ENCODE assay signal across 9 mouse cellular contexts in genomic region chr17:34672246-34672792, GRCm38 (mm10). TPM values are rescaled to one million over a fixed set of nuclear protein-coding genes. Genes with fewer than 3 reads are reported as not detected.
DNase-seq lines count a peak whose midpoint lies in the region; ATAC-seq and TF ChIP-seq lines count a peak whose summit lies in the region.
"Had no signal": no experiment of that assay in that cellular context is flagged by ENCODE, and none has a peak within 500 bp of the region (broad histone marks: within the 10 kb centered on the region; RNA-seq: fewer than 3 reads in every experiment).

No protein-coding gene starts in this region.

- H3K4me3 ChIP-seq in lung, embryonic 16.5 days (ENCODE audit: low read length) = peak overlapping the region; percentile 40
- peak overlapping the region; percentile 28 for H3K4me3 ChIP-seq in forebrain, embryonic 14.5 days (ENCODE audit: low read depth, low read length)
- H3K4me3 ChIP-seq in limb, embryonic 10.5 days = peak overlapping the region; percentile 48
- H3K4me3 ChIP-seq in olfactory bulb, adult 2 months (ENCODE audit: insufficient read depth, low read depth, low read length) = 0 out of 2 replicates have a peak overlapping the region, but pooled peaks have one; percentile 25

- peaks cover 26% of the 10 kb centered on the region for H3K4me1 ChIP-seq in lung, embryonic 16.5 days (replicated peaks; ENCODE audit: control insufficient read depth, insufficient read depth, low read length)
- 0 out of 2 replicates have a peak, but pooled peaks cover 2% of the 10 kb centered on the region for H3K4me1 ChIP-seq in forebrain, embryonic 14.5 days (ENCODE audit: control insufficient read depth, insufficient read depth, low read length)
- peaks cover 19% of the 10 kb centered on the region for H3K4me1 ChIP-seq in limb, embryonic 10.5 days
- peaks cover 13% of the 10 kb centered on the region for H3K4me1 ChIP-seq in olfactory bulb, adult 2 months (ENCODE audit: control insufficient read depth, insufficient read depth, low read length)

- DNase-seq in lung, postnatal 10 days = no peak
- DNase-seq in forebrain, embryonic 14.5 days (ENCODE audit: low spot score) = no peak
- peak; percentile 49 for DNase-seq in limb, embryonic 10.5 days (ENCODE audit: low spot score)
- no peak for DNase-seq in adrenal gland, postnatal 14 days
- DNase-seq in thymus, postnatal 4 days = no peak
- DNase-seq: kidney, adult 9 months had no signal

- no peak overlapping the region; the same call in 1 of the 2 replicates for H3K9ac ChIP-seq in lung, embryonic 16.5 days (ENCODE audit: low read length)
- H3K9ac ChIP-seq in forebrain, embryonic 14.5 days (ENCODE audit: low read length) = peak overlapping the region; percentile 45

- 28% methylated on average over 49 of the region's 49 CpGs for WGBS in lung, embryonic 16.5 days
- WGBS in forebrain, embryonic 14.5 days = 35% methylated on average over 49 of the region's 49 CpGs
- WGBS in limb, embryonic 10.5 days = 36% methylated on average over 49 of the region's 49 CpGs
- WGBS in olfactory bulb, adult 2 months = 38% methylated on average over 49 of the region's 49 CpGs

- no peaks in the 10 kb centered on the region for H3K36me3 ChIP-seq in lung, embryonic 16.5 days (ENCODE audit: control insufficient read depth, insufficient read depth, low read length)
- H3K36me3 ChIP-seq in forebrain, embryonic 14.5 days (ENCODE audit: control insufficient read depth, insufficient read depth, low read length) = no peaks in the 10 kb centered on the region
- H3K36me3 ChIP-seq in limb, embryonic 10.5 days = no peaks in the 10 kb centered on the region

- TF ChIP-seq POLR2A in olfactory bulb, adult 2 months (IDR thresholded peaks at IDR 0.05; ENCODE audit: insufficient read depth, low read depth, low read length) = no peak

- no peak for TF ChIP-seq CTCF in olfactory bulb, adult 2 months (IDR thresholded peaks at IDR 0.05; ENCODE audit: insufficient read depth, low read depth, low read length)

- H3K4me2 ChIP-seq in lung, embryonic 16.5 days (ENCODE audit: low read depth, low read length) = peak overlapping the region; percentile 57; the same call in 1 of the 2 replicates
- H3K4me2 ChIP-seq in forebrain, embryonic 14.5 days (ENCODE audit: low read length) = peak overlapping the region; percentile 54

- H3K27ac ChIP-seq in lung, embryonic 16.5 days (ENCODE audit: low read length) = no peak overlapping the region
- H3K27ac ChIP-seq in forebrain, embryonic 14.5 days (ENCODE audit: low read depth, low read length) = no peak overlapping the region
- H3K27ac ChIP-seq in limb, embryonic 10.5 days = no peak overlapping the region
- no peak overlapping the region for H3K27ac ChIP-seq in olfactory bulb, adult 2 months (ENCODE audit: insufficient read depth, low read depth, low read length)

- no peak for ATAC-seq in lung, embryonic 16.5 days (ENCODE audit: low read depth)
- ATAC-seq in forebrain, embryonic 14.5 days = no peak

- H3K9me3 ChIP-seq in lung, embryonic 16.5 days (ENCODE audit: control insufficient read depth, low read length) = no peaks in the 10 kb centered on the region
- H3K9me3 ChIP-seq in forebrain, embryonic 14.5 days (replicated peaks; ENCODE audit: control insufficient read depth, low read length) = no peaks in the 10 kb centered on the region
- H3K9me3 ChIP-seq in limb, embryonic 10.5 days (replicated peaks) = no peaks in the 10 kb centered on the region

- H3K27me3 ChIP-seq in lung, embryonic 16.5 days (ENCODE audit: control insufficient read depth, insufficient read depth, low read depth, low read length) = peaks cover 54% of the 10 kb centered on the region
- H3K27me3 ChIP-seq in forebrain, embryonic 14.5 days (replicated peaks; ENCODE audit: control insufficient read depth, insufficient read depth, low read length) = peaks cover 42% of the 10 kb centered on the region
- peaks cover 91% of the 10 kb centered on the region for H3K27me3 ChIP-seq in limb, embryonic 10.5 days (ENCODE audit: low read depth, poor library complexity, severe bottlenecking)

RNA-seq across cellular contexts. Expression of gene Tnxb, which starts 2.0 kb away (rescaled TPM):
- polyA plus RNA-seq in lung, embryonic 16.5 days (2015; fragmentation: Nextera tagmentation; extraction: Ambion mirVana) = 0.62 and 1.1 TPM in 2 replicates
- 0.04 and 0.10 TPM in 2 replicates for polyA plus RNA-seq in forebrain, embryonic 14.5 days (2014; fragmentation: Nextera tagmentation; extraction: Ambion mirVana)
- not detected in 2 replicates for polyA plus RNA-seq in limb, embryonic 10.5 days (2016; fragmentation: Nextera tagmentation; extraction: Ambion mirVana)
- polyA plus RNA-seq in olfactory bulb, adult 2 months (2012; ENCODE audit: insufficient read depth, insufficient read length, low replicate concordance, missing spikeins) = not detected in 2 replicates
- 39.8 and 41.0 TPM in 2 replicates for total RNA-seq in adrenal gland, postnatal 14 days (2021)
- total RNA-seq: megakaryocyte progenitor cell, adult 5-6 weeks had no signal

RNA-seq across cellular contexts. Expression of gene Atf6b, which starts 25.4 kb away (rescaled TPM):
- polyA plus RNA-seq in lung, embryonic 16.5 days (2015; fragmentation: Nextera tagmentation; extraction: Ambion mirVana) = 77.5 and 80.0 TPM in 2 replicates
- polyA plus RNA-seq in forebrain, embryonic 14.5 days (2014; fragmentation: Nextera tagmentation; extraction: Ambion mirVana) = 75.0 and 90.9 TPM in 2 replicates
- polyA plus RNA-seq in limb, embryonic 10.5 days (2016; fragmentation: Nextera tagmentation; extraction: Ambion mirVana) = 101 TPM in 2 replicates
- polyA plus RNA-seq in olfactory bulb, adult 2 months (2012; ENCODE audit: insufficient read depth, insufficient read length, low replicate concordance, missing spikeins) = not detected in 2 replicates
- 43.5 and 52.1 TPM in 2 replicates for total RNA-seq in adrenal gland, postnatal 14 days (2021)

RNA-seq across cellular contexts. Expression of gene Fkbpl, which starts 27.8 kb away (rescaled TPM):
- polyA plus RNA-seq in lung, embryonic 16.5 days (2015; fragmentation: Nextera tagmentation; extraction: Ambion mirVana) = 15.2 and 17.5 TPM in 2 replicates
- polyA plus RNA-seq in forebrain, embryonic 14.5 days (2014; fragmentation: Nextera tagmentation; extraction: Ambion mirVana) = 12.6 and 14.9 TPM in 2 replicates
- polyA plus RNA-seq in limb, embryonic 10.5 days (2016; fragmentation: Nextera tagmentation; extraction: Ambion mirVana) = 17.9 and 18.9 TPM in 2 replicates
- not detected in 2 replicates for polyA plus RNA-seq in olfactory bulb, adult 2 months (2012; ENCODE audit: insufficient read depth, insufficient read length, low replicate concordance, missing spikeins)
- 11.5 and 12.5 TPM in 2 replicates for total RNA-seq in adrenal gland, postnatal 14 days (2021)

RNA-seq across cellular contexts. Expression of gene Prrt1, which starts 43.0 kb away (rescaled TPM):
- 0.13 and 0.53 TPM in 2 replicates for polyA plus RNA-seq in lung, embryonic 16.5 days (2015; fragmentation: Nextera tagmentation; extraction: Ambion mirVana)
- 5.0 and 5.5 TPM in 2 replicates for polyA plus RNA-seq in forebrain, embryonic 14.5 days (2014; fragmentation: Nextera tagmentation; extraction: Ambion mirVana)
- polyA plus RNA-seq in limb, embryonic 10.5 days (2016; fragmentation: Nextera tagmentation; extraction: Ambion mirVana) = 0.08 TPM in 1 of 2 replicates, not detected in the other
- not detected in 2 replicates for polyA plus RNA-seq in olfactory bulb, adult 2 months (2012; ENCODE audit: insufficient read depth, insufficient read length, low replicate concordance, missing spikeins)
- total RNA-seq in adrenal gland, postnatal 14 days (2021) = 8.7 and 12.4 TPM in 2 replicates

RNA-seq across cellular contexts. Expression of gene Ppt2, which starts 44.0 kb away (rescaled TPM):
- polyA plus RNA-seq in lung, embryonic 16.5 days (2015; fragmentation: Nextera tagmentation; extraction: Ambion mirVana) = 21.0 and 23.9 TPM in 2 replicates
- 23.8 and 24.6 TPM in 2 replicates for polyA plus RNA-seq in forebrain, embryonic 14.5 days (2014; fragmentation: Nextera tagmentation; extraction: Ambion mirVana)
- 21.0 and 21.6 TPM in 2 replicates for polyA plus RNA-seq in limb, embryonic 10.5 days (2016; fragmentation: Nextera tagmentation; extraction: Ambion mirVana)
- polyA plus RNA-seq in olfactory bulb, adult 2 months (2012; ENCODE audit: insufficient read depth, insufficient read length, low replicate concordance, missing spikeins) = not detected in 2 replicates
- total RNA-seq in adrenal gland, postnatal 14 days (2021) = 49.7 and 50.0 TPM in 2 replicates

Comparison
In these comparisons a context has a peak if more than half of its experiments do, and no peak if none do; other contexts are left out.
1. RNA of gene Fkbpl, which starts 27.8 kb away (polyA plus RNA-seq): 17.9 to 18.9 TPM in limb, embryonic 10.5 days, 15.2 to 17.5 TPM in lung, embryonic 16.5 days and 12.6 to 14.9 TPM in forebrain, embryonic 14.5 days; not detected in olfactory bulb, adult 2 months; every median in the first group is over 10 times any median in the second.
2. Peak in every context shown above with its lines, with median percentiles within 50 percentile points of each other: H3K4me3 ChIP-seq.